Mouse (Mus musculus) midbrain, embryonic 14.5 days (tissue): ENCODE data around the gene Sdf2. TPM values are rescaled to one million over a fixed set of nuclear protein-coding genes. Genes with fewer than 3 reads are reported as not detected.

Experiments
- ATAC-seq: fragments of 200-750 bp; cut with Nextera tagmentation; 2 replicates; pipeline ENCODE4 v1.8.0; 2017; ENCODE audit warnings: moderate number of reproducible peaks, moderate library complexity; ENCODE audit not compliant: low FRiP score, low TSS enrichment
- DNase-seq: peaks from one replicate; pipeline ENCODE4 v3.0.0-alpha.2; 2015
- H3K27ac ChIP-seq: fragments of 300-500 bp; sonication (generic); replicated peaks from 2 replicates; pipeline ENCODE4 v1.5.1; 2014; ENCODE audit warnings: mild to moderate bottlenecking, low read depth, low read length, moderate library complexity
- H3K27me3 ChIP-seq: fragments of 300-500 bp; sonication (generic); 2 replicates; pipeline ENCODE4 v1.6.1; 2014; ENCODE audit warnings: low read length, control low read depth, mixed read lengths; ENCODE audit not compliant: control insufficient read depth, insufficient read depth
- H3K36me3 ChIP-seq: fragments of 300-500 bp; sonication (generic); 2 replicates; pipeline ENCODE4 v1.6.1; 2014; ENCODE audit warnings: low read length, control low read depth; ENCODE audit not compliant: control insufficient read depth, insufficient read depth
- H3K4me1 ChIP-seq: fragments of 300-500 bp; sonication (generic); 2 replicates; pipeline ENCODE4 v1.6.1; 2014; ENCODE audit warnings: mild to moderate bottlenecking, antibody characterized with exemption, low read length, control low read depth; ENCODE audit not compliant: control insufficient read depth, insufficient read depth
- H3K4me2 ChIP-seq: fragments of 300-500 bp; sonication (generic); 2 replicates; pipeline ENCODE4 v1.6.1; 2014; ENCODE audit warnings: mild to moderate bottlenecking, low read length, moderate library complexity
- H3K4me3 ChIP-seq: fragments of 300-500 bp; sonication (generic); replicated peaks from 2 replicates; pipeline ENCODE4 v1.5.1; 2014; ENCODE audit warnings: low read depth, low read length
- H3K9ac ChIP-seq: fragments of 300-500 bp; sonication (generic); replicated peaks from 2 replicates; pipeline ENCODE4 v1.6.1; 2014; ENCODE audit warnings: mild to moderate bottlenecking, low read length, moderate library complexity
- H3K9me3 ChIP-seq: fragments of 300-500 bp; sonication (generic); 2 replicates; pipeline ENCODE4 v1.6.1; 2016; ENCODE audit warnings: low read length, control low read depth, mixed read lengths; ENCODE audit not compliant: control insufficient read depth
- WGBS: fragments of 180-500 bp; shearing (Covaris S2); extraction: QIAGEN DNeasy Blood & Tissue Kit; methylation state at CpG from one replicate; pipeline ENCODE4 v1.1.7; 2014; 5-methylcytosine and 5-hydroxymethylcytosine counted together
- polyA plus RNA-seq: library from polyadenylated mRNA; unstranded; fragments of >200 nt; fragmentation: Nextera tagmentation; extraction: Ambion mirVana; gene quantifications from 2 replicates; pipeline ENCODE4 v1.2.1, GENCODE M21; 2014

Gene Sdf2
- polyA plus RNA-seq, 1 experiment from 2014 or later = 84.5 TPM

- peak overlapping the region; percentile 26 for H3K4me2 ChIP-seq
- no peak for ATAC-seq
Measured at GRCm38 (mm10) chr11:78247727-78248140, 2.2 kb downstream of the Sdf2 start.

GRCm38 (mm10) chr11:78256618-78257017, 11.1 kb downstream of the Sdf2 start:
- no peaks in the 10 kb centered on the region for H3K4me1 ChIP-seq
- no peak overlapping the region for H3K4me2 ChIP-seq
- WGBS = 91% methylated on average over 1 of the region's 1 CpGs
- H3K9me3 ChIP-seq = no peaks in the 10 kb centered on the region
- no peak overlapping the region for H3K9ac ChIP-seq
- H3K27ac ChIP-seq = no peak overlapping the region
- H3K27me3 ChIP-seq = no peaks in the 10 kb centered on the region
- ATAC-seq = no peak
- peaks cover 35% of the 10 kb centered on the region for H3K36me3 ChIP-seq
- peak; percentile 9 for DNase-seq
- H3K4me3 ChIP-seq = no peak overlapping the region

More at GRCm38 (mm10) chr11:78247727-78248140, 2.2 kb downstream of the Sdf2 start:
- 66% methylated on average over 4 of the region's 4 CpGs for WGBS
- Histone ChIP-seq H3K9ac (no peak overlapping the region), H3K9me3 (no peaks in the 10 kb centered on the region), H3K4me3 (no peak overlapping the region), H3K36me3 (peaks cover 20% of the 10 kb centered on the region), H3K27ac (no peak overlapping the region), H3K4me1 (peaks cover 27% of the 10 kb centered on the region), H3K27me3 (no peaks in the 10 kb centered on the region)
- no peak for DNase-seq

- H3K27me3 ChIP-seq = no peaks in the 10 kb centered on the region
- H3K4me3 ChIP-seq = peak overlapping the region; percentile 87
- peaks cover 25% of the 10 kb centered on the region for H3K36me3 ChIP-seq
- ATAC-seq (no peak), DNase-seq (no peak)
- no peak overlapping the region for H3K27ac ChIP-seq
- WGBS = 98% methylated on average over 2 of the region's 2 CpGs
- H3K4me2 ChIP-seq = peak overlapping the region; percentile 81
- H3K4me1 ChIP-seq = 0 out of 2 replicates have a peak, but pooled peaks cover 4% of the 10 kb centered on the region
- no peaks in the 10 kb centered on the region for H3K9me3 ChIP-seq
- no peak overlapping the region for H3K9ac ChIP-seq
Measured at GRCm38 (mm10) chr11:78260489-78261258, 15.1 kb downstream of the Sdf2 start.

DNA sequence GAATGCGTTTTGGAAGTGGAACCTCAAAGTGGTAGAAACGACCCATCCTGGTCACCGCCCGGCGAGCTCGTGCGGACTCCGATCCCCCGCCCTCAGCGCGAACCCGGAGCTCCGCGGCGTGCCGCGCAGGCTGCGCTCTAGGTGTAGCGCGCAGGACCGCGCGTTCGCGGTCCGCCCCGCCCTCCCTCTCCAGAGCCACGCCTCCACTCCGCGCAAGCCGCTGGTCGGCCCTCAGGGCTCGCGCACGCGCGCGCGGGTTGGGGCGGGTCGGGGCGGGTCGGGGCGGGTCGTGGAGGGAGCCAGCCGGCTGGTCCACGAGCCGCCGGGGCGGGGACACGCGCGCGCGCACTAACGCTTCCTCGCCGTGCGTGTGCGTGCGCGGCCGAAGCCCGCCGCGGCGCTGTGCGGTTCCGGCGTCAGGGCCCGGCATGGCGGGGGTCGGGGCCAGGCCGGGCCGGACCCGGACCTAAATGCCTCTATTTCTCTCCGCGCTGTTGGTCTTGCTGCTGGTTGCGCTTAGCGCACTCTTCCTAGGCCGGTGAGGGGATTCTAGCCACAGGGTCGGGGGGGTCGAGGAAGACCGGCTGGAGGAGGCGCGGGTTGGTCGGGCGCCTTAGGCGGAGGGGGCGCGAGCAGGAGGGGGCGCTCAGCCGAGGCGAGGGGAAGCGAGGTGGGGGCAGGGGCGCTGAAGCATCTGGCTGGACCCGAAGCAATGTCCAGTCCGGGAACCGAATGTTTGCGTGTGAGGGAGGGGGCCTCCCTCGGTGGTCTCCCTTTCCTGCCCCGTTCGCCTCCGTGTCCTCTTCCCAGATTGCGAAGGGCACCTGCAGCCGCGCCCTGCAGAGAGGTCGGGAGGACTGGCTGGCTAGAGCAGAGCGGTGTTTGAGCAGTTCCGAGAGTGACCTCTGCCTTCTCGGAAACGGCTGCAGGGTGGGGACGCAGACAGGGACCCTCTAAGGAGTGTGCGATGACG, 16.1 kb downstream of the Sdf2 start, which contains the start of gene 2610507B11Rik:
2610507B11Rik (plus strand) TSS at position 373 of the 973 bp plus-strand sequence.
- WGBS = under 1% methylated on average over 96 of the region's 115 CpGs
- peak within 1 kb of the TSS; percentile 81 for H3K4me2 ChIP-seq
- peak within 1 kb of the TSS; percentile 87 for H3K4me3 ChIP-seq
- H3K4me1 ChIP-seq = 0 out of 2 replicates have a peak, but pooled peaks cover 4% of the 10 kb centered on the region
- DNase-seq (peak; percentile 98), ATAC-seq (peak; percentile 97)
- peak within 1 kb of the TSS; percentile 76 for H3K9ac ChIP-seq
- H3K27ac ChIP-seq = peak within 1 kb of the TSS; percentile 82
- H3K9me3 ChIP-seq = no peaks in the 10 kb centered on the region
- H3K36me3 ChIP-seq = peaks cover 30% of the 10 kb centered on the region
- no peaks in the 10 kb centered on the region for H3K27me3 ChIP-seq

DNA sequence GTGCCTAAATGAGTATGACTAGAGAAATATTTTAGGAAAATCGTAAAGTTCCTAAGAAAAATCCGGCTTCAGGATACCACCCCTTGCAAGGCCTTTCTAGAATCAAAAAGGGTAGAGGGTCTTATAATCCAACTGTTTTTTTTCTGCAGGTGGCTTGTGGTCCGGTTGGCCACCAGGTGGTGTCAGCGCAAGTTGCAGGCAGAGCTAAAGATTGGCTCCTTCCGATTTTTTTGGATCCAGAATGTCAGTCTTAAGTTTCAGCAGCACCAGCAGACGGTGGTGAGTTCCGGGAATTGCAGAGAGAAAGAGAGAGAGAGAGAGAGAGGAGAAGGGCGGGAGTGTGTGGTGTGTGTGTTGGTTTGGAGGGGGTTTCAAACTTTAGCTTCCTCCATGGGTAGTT, 17.0 kb downstream of the Sdf2 start:
- DNase-seq (peak; percentile 81), ATAC-seq (no peak)
- Histone ChIP-seq H3K4me2 (peak overlapping the region; percentile 81), H3K9ac (peak overlapping the region; percentile 76; the same call in 1 of the 2 replicates), H3K27ac (no peak overlapping the region), H3K36me3 (peaks cover 39% of the 10 kb centered on the region), H3K27me3 (no peaks in the 10 kb centered on the region), H3K4me3 (peak overlapping the region; percentile 87), H3K4me1 (0 out of 2 replicates have a peak, but pooled peaks cover 4% of the 10 kb centered on the region), H3K9me3 (no peaks in the 10 kb centered on the region)
- 5% methylated on average over 8 of the region's 8 CpGs for WGBS

DNA sequence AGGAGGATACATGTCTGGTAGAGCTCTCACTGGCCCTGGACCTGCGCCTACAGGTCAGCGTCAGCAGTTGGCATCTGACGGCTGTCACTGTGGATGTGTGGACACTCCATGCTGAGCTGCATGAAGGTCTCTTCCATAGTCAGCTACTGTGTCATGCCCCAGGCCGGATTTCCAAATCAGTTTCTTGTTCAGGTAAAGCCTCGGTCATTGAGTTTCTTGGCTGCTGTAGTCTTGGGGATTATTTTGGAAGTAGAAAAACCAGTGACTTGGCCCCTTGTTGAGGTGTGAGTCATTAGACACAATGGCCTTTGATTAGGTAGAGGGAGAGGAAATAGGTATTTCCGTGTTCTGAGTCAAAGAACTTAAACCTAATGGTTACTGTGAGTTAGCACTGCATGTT, 20.0 kb downstream of the Sdf2 start:
- no peak for ATAC-seq
- no peaks in the 10 kb centered on the region for H3K27me3 ChIP-seq
- no peak overlapping the region for H3K9ac ChIP-seq
- 97% methylated on average over 6 of the region's 6 CpGs for WGBS
- no peak overlapping the region for H3K27ac ChIP-seq
- no peak for DNase-seq
- H3K4me3 ChIP-seq = no peak overlapping the region
- H3K4me1 ChIP-seq = 0 out of 2 replicates have a peak, but pooled peaks cover 4% of the 10 kb centered on the region
- H3K36me3 ChIP-seq = peaks cover 66% of the 10 kb centered on the region
- H3K9me3 ChIP-seq = no peaks in the 10 kb centered on the region
- no peak overlapping the region for H3K4me2 ChIP-seq

- no peaks in the 10 kb centered on the region for H3K27me3 ChIP-seq
- 90% methylated on average over 13 of the region's 13 CpGs for WGBS
- H3K36me3 ChIP-seq = peaks cover 94% of the 10 kb centered on the region
- no peak overlapping the region for H3K9ac ChIP-seq
- H3K4me2 ChIP-seq = no peak overlapping the region
- H3K27ac ChIP-seq = no peak overlapping the region
- H3K4me1 ChIP-seq = no peaks in the 10 kb centered on the region
- no peak for ATAC-seq
- no peak for DNase-seq
- no peak overlapping the region for H3K4me3 ChIP-seq
- H3K9me3 ChIP-seq = no peaks in the 10 kb centered on the region
Measured at GRCm38 (mm10) chr11:78271986-78272385, 26.4 kb downstream of the Sdf2 start.

GRCm38 (mm10) chr11:78275596-78275995, 30.1 kb downstream of the Sdf2 start:
- no peak overlapping the region for H3K27ac ChIP-seq
- no peaks in the 10 kb centered on the region for H3K9me3 ChIP-seq
- no peaks in the 10 kb centered on the region for H3K4me1 ChIP-seq
- H3K4me3 ChIP-seq = no peak overlapping the region
- ATAC-seq (no peak), DNase-seq (no peak)
- H3K4me2 ChIP-seq = no peak overlapping the region
- 100% methylated on average over 1 of the region's 1 CpGs for WGBS
- H3K36me3 ChIP-seq = peaks cover 98% of the 10 kb centered on the region
- no peak overlapping the region for H3K9ac ChIP-seq
- no peaks in the 10 kb centered on the region for H3K27me3 ChIP-seq
